Mouse (Mus musculus) neural tube, embryonic 10.5 days (tissue): ENCODE measurements around the gene Dnah14.
"Not testable (repeated sequence)": the region's sequence is repeated elsewhere in the genome, so short reads cannot be mapped to it uniquely, and the experiment has no call there.

Source experiments
- DNase-seq: peaks from one replicate; pipeline ENCODE4 v3.0.0-alpha.2; 2017; ENCODE audit warnings: low spot score; ENCODE audit errors: extremely low spot score

The Dnah14 gene

GRCm38 (mm10) chr1:181776541-181776940 is 200.2 kb downstream of the Dnah14 start:
- DNase-seq: no peak

GRCm38 (mm10) chr1:181782600-181782999 is 206.2 kb downstream of the Dnah14 start:
- DNase-seq: not testable (repeated sequence)

DNA sequence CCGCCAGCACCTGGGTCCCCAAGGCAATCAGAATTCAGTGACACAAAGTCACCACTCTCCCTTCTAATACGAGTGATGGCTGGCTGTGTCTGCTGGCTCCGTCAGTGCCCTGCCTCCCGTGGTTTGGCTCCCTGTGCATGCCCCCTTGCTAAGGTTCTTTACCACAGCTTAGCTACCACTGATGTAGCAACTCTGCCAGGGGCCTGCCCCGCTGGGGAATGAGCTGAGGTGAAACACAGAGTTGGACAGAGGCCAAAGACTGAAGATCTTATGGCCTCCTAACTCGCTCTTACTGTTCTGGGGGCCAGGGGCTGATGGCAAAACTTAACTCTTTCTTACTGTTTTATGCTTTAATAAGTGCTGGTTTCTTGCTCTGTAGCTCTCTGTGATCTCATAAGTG is 213.6 kb downstream of the Dnah14 start:
- DNase-seq: no peak

GRCm38 (mm10) chr1:181793541-181793940 is 217.2 kb downstream of the Dnah14 start:
- DNase-seq: no peak

- no peak for DNase-seq
These were observed 223.6 kb downstream of the Dnah14 start for GRCm38 (mm10) chr1:181799911-181800310.

DNA sequence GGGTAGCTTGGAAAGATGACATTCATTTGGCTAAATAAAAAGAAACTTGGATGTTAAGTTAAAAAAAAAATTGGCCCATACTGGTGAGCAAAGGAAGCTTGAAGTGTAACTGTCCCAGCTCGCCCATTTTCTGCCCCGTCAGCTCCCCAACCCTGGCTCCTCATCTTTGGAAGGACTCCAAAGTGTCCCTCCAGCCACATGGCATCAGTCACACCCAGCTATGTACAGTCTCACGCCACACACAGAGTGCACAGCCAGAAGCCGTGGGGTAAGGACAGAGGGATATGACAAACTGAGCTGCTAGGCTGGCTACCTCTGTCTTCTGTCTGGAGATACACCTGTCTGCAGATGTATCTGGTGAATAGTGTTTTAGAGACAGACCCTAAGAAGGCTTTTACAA is 224.3 kb downstream of the Dnah14 start:
- no peak for DNase-seq

- no peak for DNase-seq
These were observed 235.3 kb downstream of the Dnah14 start for GRCm38 (mm10) chr1:181811481-181812223.

GRCm38 (mm10) chr1:181826716-181827115 is 250.4 kb downstream of the Dnah14 start:
- no peak for DNase-seq

GRCm38 (mm10) chr1:181828365-181828764 is 252.0 kb downstream of the Dnah14 start:
- no peak for DNase-seq

DNA sequence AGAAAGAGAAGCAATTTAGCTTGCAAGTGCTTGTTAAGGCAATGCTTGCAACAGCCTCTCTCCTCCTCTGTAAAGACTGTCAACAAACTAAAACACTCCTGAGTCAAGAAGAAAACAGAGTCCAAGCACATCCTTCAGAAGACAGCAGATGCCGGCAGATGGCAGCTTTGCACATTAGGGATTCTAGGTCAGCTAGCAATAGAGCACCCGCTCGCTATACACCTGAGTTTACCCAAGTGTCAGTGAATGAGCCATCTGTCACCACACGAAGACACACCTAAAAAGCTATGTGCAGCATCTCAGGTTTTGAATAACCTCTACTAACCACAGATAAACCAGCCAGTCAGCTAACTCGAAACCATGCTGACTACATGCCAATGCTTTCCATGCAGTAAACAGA is 256.4 kb downstream of the Dnah14 start:
- DNase-seq: no peak

DNA sequence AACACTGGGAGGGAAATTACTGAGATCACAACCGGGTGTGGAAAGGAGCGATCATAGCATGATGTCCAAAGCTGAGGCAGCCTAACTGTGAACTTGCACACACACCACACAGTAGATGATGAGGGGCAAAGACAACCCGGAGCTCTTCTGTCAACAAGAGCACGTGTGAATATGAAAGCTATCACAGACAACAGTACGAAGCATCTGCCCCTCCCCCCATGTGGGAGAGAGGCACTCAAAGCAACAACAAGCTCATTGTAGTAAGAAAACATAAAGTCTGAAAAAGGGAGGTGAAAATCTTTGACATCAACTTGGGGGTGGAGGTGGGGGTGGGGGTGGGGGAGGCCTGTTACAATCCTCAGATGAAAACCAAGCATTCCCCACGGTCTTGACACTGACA is 256.8 kb downstream of the Dnah14 start:
- DNase-seq: no peak

GRCm38 (mm10) chr1:181838111-181838510 is 261.8 kb downstream of the Dnah14 start:
- no peak for DNase-seq

DNA sequence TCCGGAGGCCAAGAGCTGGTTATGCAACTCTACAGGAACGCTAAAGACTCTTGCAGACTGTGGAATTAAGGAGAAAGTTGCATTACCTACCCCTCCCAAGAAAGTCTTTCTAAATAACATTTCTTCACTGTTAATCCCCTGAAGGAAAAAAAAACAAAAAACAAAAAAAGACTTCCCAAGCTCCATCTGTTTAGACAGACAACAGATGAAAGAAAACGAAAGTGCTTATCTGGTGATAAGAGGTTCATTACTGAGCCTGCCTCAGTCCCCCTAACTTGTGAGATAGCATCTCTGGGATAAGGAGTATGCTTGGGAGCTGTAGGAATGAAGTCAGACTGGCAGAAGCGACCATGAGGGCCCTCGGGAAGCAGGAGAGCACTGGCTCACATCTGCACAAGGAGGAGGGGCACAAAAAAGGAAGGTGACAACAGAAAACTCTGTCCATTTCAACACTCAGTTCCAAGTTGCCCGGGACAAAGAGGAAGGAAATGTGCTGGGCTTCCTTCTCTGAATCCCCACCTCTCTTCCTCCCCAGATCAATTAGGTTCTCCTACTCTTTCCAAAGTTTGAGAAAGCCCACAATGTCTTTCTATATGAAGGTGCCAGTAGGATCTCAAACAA is 263.5 kb downstream of the Dnah14 start:
- no peak for DNase-seq

- DNase-seq: no peak
These were observed 265.0 kb downstream of the Dnah14 start for GRCm38 (mm10) chr1:181841396-181841795.

- DNase-seq: peak; percentile 94
These were observed 265.7 kb downstream of the Dnah14 start for GRCm38 (mm10) chr1:181841864-181842672.

GRCm38 (mm10) chr1:181842781-181843180 is 266.4 kb downstream of the Dnah14 start, which contains the start of gene Lbr:
TSS of gene Lbr (minus strand) at chr1:181843046.
- DNase-seq: no peak

DNA sequence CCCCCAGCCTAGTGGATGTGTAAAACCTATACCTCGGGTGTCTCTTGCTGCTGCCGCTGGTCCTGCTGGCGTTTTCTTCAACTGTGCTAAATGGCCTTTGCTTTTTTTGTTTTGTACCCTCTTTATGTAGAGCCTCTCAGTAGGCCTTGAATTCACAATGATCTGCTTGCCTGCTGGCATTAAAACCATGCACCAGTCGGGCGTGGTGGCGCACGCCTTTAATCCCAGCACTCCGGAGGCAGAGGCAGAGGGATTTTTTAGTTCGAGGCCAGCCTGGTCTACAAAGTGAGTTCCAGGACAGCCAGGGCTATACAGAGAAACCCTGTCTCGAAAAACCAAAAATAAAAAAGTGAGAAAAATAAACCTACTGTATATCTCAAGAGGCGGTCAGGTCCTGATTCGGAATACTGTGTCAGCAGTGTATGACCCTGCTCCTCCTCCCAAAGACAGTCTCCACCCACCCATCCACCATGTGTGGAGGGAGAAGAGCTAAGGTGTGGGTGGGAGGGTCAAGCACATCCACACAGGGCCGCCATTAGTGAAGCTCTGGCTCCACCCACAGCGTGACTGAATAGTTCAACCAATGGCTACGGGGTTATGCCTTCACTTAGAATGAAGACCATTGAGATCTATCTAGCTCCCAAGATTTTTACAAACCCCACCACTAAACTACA is 268.7 kb downstream of the Dnah14 start:
- DNase-seq: no peak

DNA sequence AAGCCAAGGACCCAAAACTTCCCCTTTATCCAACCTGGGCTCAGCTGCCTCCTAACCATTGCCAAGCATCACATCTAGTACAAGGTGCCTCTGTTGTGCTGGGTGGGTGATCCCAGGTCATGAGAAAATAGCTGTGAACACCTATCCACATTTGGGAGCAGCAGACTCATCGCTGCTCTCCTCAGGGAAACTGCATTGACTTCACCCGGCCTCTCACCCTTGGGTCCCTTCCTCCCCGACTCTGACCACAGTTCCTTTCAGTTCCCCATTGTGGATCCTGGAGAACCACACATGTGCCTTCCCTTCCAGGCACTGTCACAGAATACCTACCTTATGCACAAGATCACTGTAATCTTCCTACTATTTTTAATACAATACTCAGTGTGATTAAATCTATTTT is 269.4 kb downstream of the Dnah14 start:
- no peak for DNase-seq

GRCm38 (mm10) chr1:181847396-181847795 is 271.0 kb downstream of the Dnah14 start:
- DNase-seq: no peak

DNA sequence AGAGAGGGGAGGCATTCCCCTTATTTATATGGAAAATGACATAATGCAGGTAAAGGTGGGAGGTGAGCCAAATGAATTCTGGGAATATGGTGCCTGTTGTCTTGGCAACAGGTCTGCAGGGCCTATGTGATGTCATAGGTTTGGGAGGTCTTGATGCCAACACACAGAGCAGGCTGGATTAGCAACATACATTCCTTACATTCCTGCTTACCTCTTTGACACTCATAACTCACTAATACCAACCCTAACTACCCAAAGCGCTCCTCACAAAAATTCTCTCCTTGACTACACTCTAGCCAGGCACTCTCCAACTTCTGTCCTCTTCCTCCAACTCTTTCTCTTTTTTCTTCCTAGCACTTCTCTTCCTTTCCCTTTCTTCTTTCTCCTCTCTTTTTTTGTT is 271.9 kb downstream of the Dnah14 start:
- DNase-seq: no peak

- DNase-seq: no peak
These were observed 274.1 kb downstream of the Dnah14 start for GRCm38 (mm10) chr1:181850441-181850840.
